Mouse (Mus musculus): ENCODE data around the gene Antxr1. TPM values are rescaled to one million over a fixed set of nuclear protein-coding genes. Genes with fewer than 3 reads are reported as not detected.

The Antxr1 gene
- polyA plus RNA-seq, 1 experiment from 2014 or later = 5.9 TPM

DNA sequence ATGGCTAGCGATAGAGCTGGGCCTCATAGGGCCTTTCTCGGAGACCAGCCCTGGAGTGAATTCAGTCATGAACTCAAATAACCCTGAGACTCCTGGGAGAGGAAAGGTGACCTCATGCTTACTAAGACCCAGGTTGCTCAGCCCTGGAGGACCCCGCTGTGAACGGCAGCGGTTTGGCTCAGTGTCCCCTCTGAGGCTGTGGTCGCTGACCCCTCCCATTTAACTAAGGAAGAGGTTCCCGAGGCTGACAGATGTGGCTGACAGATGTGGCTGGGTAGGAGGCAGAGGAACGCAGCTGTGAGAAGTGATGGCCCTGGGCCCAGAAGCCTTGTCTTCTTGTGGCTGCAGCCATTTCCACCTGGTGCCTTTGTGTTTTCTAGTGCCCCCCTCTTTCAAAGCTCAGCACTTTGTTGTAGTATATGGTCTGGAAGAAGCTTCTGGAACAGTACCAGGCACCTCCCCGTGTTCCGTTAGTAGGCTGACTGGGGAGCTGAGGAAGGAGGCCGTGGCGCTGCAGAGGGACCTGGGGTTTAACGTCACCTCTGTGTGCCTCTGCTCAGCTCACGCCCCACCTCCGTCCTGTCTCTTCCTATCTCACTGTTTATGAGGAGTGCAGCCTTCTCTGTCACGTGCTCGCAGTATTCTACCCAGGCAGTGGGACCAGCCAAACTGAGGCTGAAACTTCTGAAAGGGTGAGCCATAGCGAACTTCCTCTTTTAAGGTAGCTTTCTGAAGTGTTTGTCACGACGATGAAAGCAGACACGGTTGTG lies 183.0 kb downstream of the Antxr1 start:
- ATAC-seq (ENCODE audit: low FRiP score, low TSS enrichment) (no peak), DNase-seq (ENCODE audit: low spot score) (no peak)
- Histone ChIP-seq H3K9me3 (ENCODE audit: control insufficient read depth, low read length) (no peaks in the 10 kb centered on the region), H3K4me1 (replicated peaks; ENCODE audit: control insufficient read depth, insufficient read depth) (no peaks in the 10 kb centered on the region), H3K4me3 (ENCODE audit: low read depth, low read length) (no peak overlapping the region), H3K27ac (replicated peaks) (no peak overlapping the region), H3K9ac (ENCODE audit: low read length) (no peak overlapping the region), H3K4me2 (replicated peaks; ENCODE audit: low read depth) (no peak overlapping the region), H3K27me3 (ENCODE audit: control insufficient read depth, insufficient read depth, low read length) (no peaks in the 10 kb centered on the region), H3K36me3 (ENCODE audit: control insufficient read depth, insufficient read depth, low read length) (0 out of 2 replicates have a peak, but pooled peaks cover 3% of the 10 kb centered on the region)
- 63% methylated on average over 21 of the region's 21 CpGs for WGBS
- TF ChIP-seq EP300 (optimal IDR thresholded peaks at IDR 0.05) (no peak), CTCF (IDR thresholded peaks at IDR 0.05; ENCODE audit: low read depth) (no peak)

DNA sequence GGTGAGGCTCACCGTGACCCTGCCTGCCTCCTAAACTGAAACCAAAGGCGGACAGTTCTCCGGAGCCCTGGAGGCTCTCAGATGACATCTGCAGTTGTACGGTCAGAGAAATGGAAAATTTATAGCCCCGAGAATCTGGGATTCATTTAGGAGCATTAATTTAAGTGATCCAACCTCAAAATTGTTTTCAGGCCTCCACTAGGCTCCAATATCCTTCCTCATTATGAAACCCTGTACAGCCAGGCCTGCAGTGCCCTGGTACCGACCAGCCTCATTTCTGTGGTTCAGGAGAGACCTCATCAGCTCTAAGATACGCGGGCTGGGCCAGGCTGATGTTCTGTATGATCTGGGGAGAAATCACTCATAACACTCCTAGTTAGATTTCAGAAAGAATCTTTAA lies 184.2 kb downstream of the Antxr1 start:
- H3K27ac ChIP-seq (replicated peaks) = no peak overlapping the region
- H3K9me3 ChIP-seq (ENCODE audit: control insufficient read depth, low read length) = no peaks in the 10 kb centered on the region
- TF ChIP-seq EP300 (optimal IDR thresholded peaks at IDR 0.05) (no peak), CTCF (IDR thresholded peaks at IDR 0.05; ENCODE audit: low read depth) (no peak)
- 94% methylated on average over 8 of the region's 8 CpGs for WGBS
- H3K27me3 ChIP-seq (ENCODE audit: control insufficient read depth, insufficient read depth, low read length) = no peaks in the 10 kb centered on the region
- H3K9ac ChIP-seq (ENCODE audit: low read length) = no peak overlapping the region
- DNase-seq (ENCODE audit: low spot score) (no peak), ATAC-seq (ENCODE audit: low FRiP score, low TSS enrichment) (no peak)
- H3K4me2 ChIP-seq (replicated peaks; ENCODE audit: low read depth) = no peak overlapping the region
- peaks cover 4% of the 10 kb centered on the region; the same call in 1 of the 2 replicates for H3K36me3 ChIP-seq (ENCODE audit: control insufficient read depth, insufficient read depth, low read length)
- no peaks in the 10 kb centered on the region for H3K4me1 ChIP-seq (replicated peaks; ENCODE audit: control insufficient read depth, insufficient read depth)
- H3K4me3 ChIP-seq (ENCODE audit: low read depth, low read length) = no peak overlapping the region

DNA sequence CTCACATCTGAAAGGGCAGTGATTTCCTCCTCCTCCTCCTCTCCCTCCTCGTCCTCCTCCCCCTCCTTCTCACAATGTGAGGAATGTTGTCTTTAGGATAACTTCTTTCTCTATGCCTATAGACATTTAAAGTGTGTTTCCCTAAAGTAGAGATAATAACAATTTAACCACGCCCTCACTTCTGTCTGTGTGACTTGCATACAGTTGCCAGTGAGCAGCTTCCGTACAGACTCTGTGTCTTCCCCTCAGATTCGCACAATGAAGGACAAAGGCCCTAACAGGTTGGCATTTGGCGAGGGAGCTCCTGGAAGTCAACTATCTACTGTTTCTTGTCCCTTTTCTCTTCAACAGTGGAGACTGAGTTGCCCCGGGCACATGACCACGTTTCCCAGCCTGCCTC lies 185.2 kb downstream of the Antxr1 start:
- no peak overlapping the region for H3K27ac ChIP-seq (replicated peaks)
- no peak overlapping the region for H3K9ac ChIP-seq (ENCODE audit: low read length)
- no peak overlapping the region for H3K4me2 ChIP-seq (replicated peaks; ENCODE audit: low read depth)
- TF ChIP-seq EP300 (optimal IDR thresholded peaks at IDR 0.05) (no peak), CTCF (IDR thresholded peaks at IDR 0.05; ENCODE audit: low read depth) (no peak)
- DNase-seq (ENCODE audit: low spot score) = no peak
- peaks cover 5% of the 10 kb centered on the region; the same call in 1 of the 2 replicates for H3K36me3 ChIP-seq (ENCODE audit: control insufficient read depth, insufficient read depth, low read length)
- WGBS = 72% methylated on average over 7 of the region's 7 CpGs
- no peaks in the 10 kb centered on the region for H3K9me3 ChIP-seq (ENCODE audit: control insufficient read depth, low read length)
- no peak for ATAC-seq (ENCODE audit: low FRiP score, low TSS enrichment)
- no peaks in the 10 kb centered on the region for H3K27me3 ChIP-seq (ENCODE audit: control insufficient read depth, insufficient read depth, low read length)
- no peak overlapping the region for H3K4me3 ChIP-seq (ENCODE audit: low read depth, low read length)
- no peaks in the 10 kb centered on the region for H3K4me1 ChIP-seq (replicated peaks; ENCODE audit: control insufficient read depth, insufficient read depth)

DNA sequence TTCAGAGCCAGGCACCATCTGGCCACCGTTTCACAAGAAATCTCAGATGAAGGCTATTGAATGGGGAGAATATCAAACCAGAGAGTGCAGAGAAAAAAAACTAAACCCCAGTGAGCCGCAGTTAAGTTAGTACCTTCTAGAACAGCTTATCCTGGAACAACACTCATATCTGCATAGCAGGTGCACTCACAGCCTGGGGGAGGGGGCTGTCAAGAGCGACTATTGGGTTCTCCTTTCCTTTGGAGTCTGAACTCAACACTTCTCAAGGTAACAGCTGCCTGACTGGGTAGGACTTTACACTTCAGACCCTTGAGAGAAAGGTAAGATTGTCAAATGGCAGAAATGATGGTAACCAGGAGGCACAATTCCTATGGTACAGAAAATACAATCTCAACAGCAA lies 187.7 kb downstream of the Antxr1 start:
- Histone ChIP-seq H3K9ac (ENCODE audit: low read length) (no peak overlapping the region), H3K4me1 (replicated peaks; ENCODE audit: control insufficient read depth, insufficient read depth) (peaks cover 3% of the 10 kb centered on the region; the same call in 1 of the 2 replicates), H3K27ac (replicated peaks) (no peak overlapping the region), H3K4me2 (replicated peaks; ENCODE audit: low read depth) (no peak overlapping the region), H3K4me3 (ENCODE audit: low read depth, low read length) (no peak overlapping the region), H3K36me3 (ENCODE audit: control insufficient read depth, insufficient read depth, low read length) (peaks cover 2% of the 10 kb centered on the region; the same call in 1 of the 2 replicates), H3K27me3 (ENCODE audit: control insufficient read depth, insufficient read depth, low read length) (no peaks in the 10 kb centered on the region), H3K9me3 (ENCODE audit: control insufficient read depth, low read length) (no peaks in the 10 kb centered on the region)
- no peak for DNase-seq (ENCODE audit: low spot score)
- no peak for TF ChIP-seq CTCF (IDR thresholded peaks at IDR 0.05; ENCODE audit: low read depth)
- no peak for TF ChIP-seq EP300 (optimal IDR thresholded peaks at IDR 0.05)
- 64% methylated on average over 3 of the region's 3 CpGs for WGBS
- ATAC-seq (ENCODE audit: low FRiP score, low TSS enrichment) = no peak

GRCm38 (mm10) chr6:87143594-87143993 lies 192.0 kb downstream of the Antxr1 start:
- 0 out of 2 replicates have a peak overlapping the region, but pooled peaks have one; percentile 30 for H3K27ac ChIP-seq (replicated peaks)
- TF ChIP-seq EP300 (optimal IDR thresholded peaks at IDR 0.05) = no peak
- no peak for TF ChIP-seq CTCF (IDR thresholded peaks at IDR 0.05; ENCODE audit: low read depth)
- DNase-seq (ENCODE audit: low spot score) = no peak

DNA sequence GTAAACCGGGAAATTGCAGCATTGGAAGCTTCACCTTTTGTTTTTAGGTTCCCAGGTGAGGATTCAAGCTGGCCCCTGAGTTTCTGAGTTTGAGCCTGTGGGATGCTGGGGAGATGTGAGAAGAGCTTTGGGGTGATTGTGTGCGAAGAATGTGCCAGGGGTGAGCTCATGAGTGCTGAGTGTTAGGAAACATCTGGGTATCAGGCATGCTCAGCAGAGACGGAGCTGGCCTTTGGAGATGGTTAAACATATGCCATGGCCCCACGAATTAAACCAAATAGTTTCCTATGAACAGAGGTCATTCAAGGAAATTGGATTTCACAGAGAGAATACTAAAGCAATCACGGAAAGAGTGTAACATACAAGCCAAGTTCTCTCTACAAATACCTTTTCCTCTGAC lies 193.4 kb downstream of the Antxr1 start:
- TF ChIP-seq EP300 (optimal IDR thresholded peaks at IDR 0.05) = no peak
- no peak for TF ChIP-seq CTCF (IDR thresholded peaks at IDR 0.05; ENCODE audit: low read depth)
- no peaks in the 10 kb centered on the region for H3K27me3 ChIP-seq (ENCODE audit: control insufficient read depth, insufficient read depth, low read length)
- H3K36me3 ChIP-seq (ENCODE audit: control insufficient read depth, insufficient read depth, low read length) = peaks cover 2% of the 10 kb centered on the region; the same call in 1 of the 2 replicates
- H3K27ac ChIP-seq (replicated peaks) = no peak overlapping the region
- no peak overlapping the region for H3K4me3 ChIP-seq (ENCODE audit: low read depth, low read length)
- 61% methylated on average over 5 of the region's 5 CpGs for WGBS
- no peak for DNase-seq (ENCODE audit: low spot score)
- no peak for ATAC-seq (ENCODE audit: low FRiP score, low TSS enrichment)
- no peaks in the 10 kb centered on the region for H3K9me3 ChIP-seq (ENCODE audit: control insufficient read depth, low read length)
- H3K4me2 ChIP-seq (replicated peaks; ENCODE audit: low read depth) = no peak overlapping the region
- peaks cover 5% of the 10 kb centered on the region; the same call in 1 of the 2 replicates for H3K4me1 ChIP-seq (replicated peaks; ENCODE audit: control insufficient read depth, insufficient read depth)
- no peak overlapping the region for H3K9ac ChIP-seq (ENCODE audit: low read length)

More at GRCm38 (mm10) chr6:87143594-87143993, 192.0 kb downstream of the Antxr1 start:
- Histone ChIP-seq H3K4me1 (replicated peaks; ENCODE audit: control insufficient read depth, insufficient read depth) (peaks cover 5% of the 10 kb centered on the region; the same call in 1 of the 2 replicates), H3K4me2 (replicated peaks; ENCODE audit: low read depth) (no peak overlapping the region), H3K9me3 (ENCODE audit: control insufficient read depth, low read length) (no peaks in the 10 kb centered on the region), H3K9ac (ENCODE audit: low read length) (no peak overlapping the region), H3K27me3 (ENCODE audit: control insufficient read depth, insufficient read depth, low read length) (no peaks in the 10 kb centered on the region), H3K36me3 (ENCODE audit: control insufficient read depth, insufficient read depth, low read length) (peaks cover 2% of the 10 kb centered on the region; the same call in 1 of the 2 replicates), H3K4me3 (ENCODE audit: low read depth, low read length) (no peak overlapping the region)
- 44% methylated on average over 13 of the region's 13 CpGs for WGBS
- ATAC-seq (ENCODE audit: low FRiP score, low TSS enrichment) = peak; percentile 18; the same call in 1 of the 2 replicates

Data from stomach, postnatal 0 days (tissue).